Mouse (Mus musculus) neural tube, embryonic 14.5 days (tissue): ENCODE data around the gene Nmnat3. TPM values are rescaled to one million over a fixed set of nuclear protein-coding genes. Genes with fewer than 3 reads are reported as not detected.
A peak's percentile ranks its signal among the peaks of the same experiment; 100 is the strongest.

Source experiments
- ATAC-seq: fragments of 200-750 bp; cut with Nextera tagmentation; 2 replicates; pipeline ENCODE4 v1.8.0; 2017; ENCODE audit warnings: low read depth, mild to moderate bottlenecking, moderate TSS enrichment, moderate library complexity
- H3K27ac ChIP-seq: fragments of 300-500 bp; sonication (generic); 2 replicates; pipeline ENCODE4 v1.5.1; 2014; ENCODE audit warnings: low read depth, mild to moderate bottlenecking, control low read depth, low read length, moderate library complexity, mixed read lengths
- H3K27me3 ChIP-seq: fragments of 300-500 bp; sonication (generic); 2 replicates; pipeline ENCODE4 v1.6.1; 2014; ENCODE audit warnings: low read length; ENCODE audit not compliant: control insufficient read depth, insufficient read depth
- H3K36me3 ChIP-seq: fragments of 300-500 bp; sonication (generic); 2 replicates; pipeline ENCODE4 v1.6.1; 2014; ENCODE audit warnings: low read length, mixed read lengths; ENCODE audit not compliant: control insufficient read depth, insufficient read depth
- H3K4me1 ChIP-seq: fragments of 300-500 bp; sonication (generic); 2 replicates; pipeline ENCODE4 v1.6.1; 2014; ENCODE audit warnings: low read length; ENCODE audit not compliant: control insufficient read depth, insufficient read depth
- H3K4me2 ChIP-seq: fragments of 300-500 bp; sonication (generic); 2 replicates; pipeline ENCODE4 v1.6.1; 2014; ENCODE audit warnings: mild to moderate bottlenecking, low read depth, low read length, control low read depth
- H3K4me3 ChIP-seq: fragments of 300-500 bp; sonication (generic); 2 replicates; pipeline ENCODE4 v1.5.1; 2014; ENCODE audit warnings: low read depth, low read length, control low read depth, mixed read lengths
- H3K9ac ChIP-seq: fragments of 300-500 bp; sonication (generic); replicated peaks from 2 replicates; pipeline ENCODE4 v1.6.1; 2014; ENCODE audit warnings: low read depth, mild to moderate bottlenecking, control low read depth, low read length, mixed read lengths
- H3K9me3 ChIP-seq: fragments of 300-500 bp; sonication (generic); 2 replicates; pipeline ENCODE4 v1.6.1; 2016; ENCODE audit warnings: low read length; ENCODE audit not compliant: control insufficient read depth
- WGBS: fragments of 180-500 bp; shearing (Covaris S2); extraction: QIAGEN DNeasy Blood & Tissue Kit; methylation state at CpG from one replicate; pipeline ENCODE4 v1.1.7; 2014; 5-methylcytosine and 5-hydroxymethylcytosine counted together
- polyA plus RNA-seq: library from polyadenylated mRNA; unstranded; fragments of >200 nt; fragmentation: Nextera tagmentation; extraction: Ambion mirVana; gene quantifications from 2 replicates; pipeline ENCODE4 v1.2.1, GENCODE M21; 2014

The Nmnat3 gene
- polyA plus RNA-seq, 1 experiment from 2014 or later, result 1.6 TPM

GRCm38 (mm10) chr9:98298761-98299160, 11.5 kb downstream of the Nmnat3 start:
- WGBS, result 61% methylated on average over 3 of the region's 3 CpGs
- Histone ChIP-seq H3K36me3 (no peaks in the 10 kb centered on the region), H3K4me3 (no peak overlapping the region), H3K27ac (no peak overlapping the region), H3K4me2 (no peak overlapping the region), H3K4me1 (peaks cover 7% of the 10 kb centered on the region; the same call in 1 of the 2 replicates), H3K27me3 (no peaks in the 10 kb centered on the region), H3K9me3 (no peaks in the 10 kb centered on the region), H3K9ac (no peak overlapping the region)
- no peak for ATAC-seq

- Histone ChIP-seq H3K9me3 (no peaks in the 10 kb centered on the region), H3K27ac (no peak overlapping the region), H3K4me2 (no peak overlapping the region), H3K9ac (no peak overlapping the region), H3K4me3 (no peak overlapping the region), H3K36me3 (no peaks in the 10 kb centered on the region), H3K4me1 (peaks cover 7% of the 10 kb centered on the region; the same call in 1 of the 2 replicates), H3K27me3 (no peaks in the 10 kb centered on the region)
- 86% methylated on average over 7 of the region's 7 CpGs for WGBS
- no peak for ATAC-seq
These were observed 12.0 kb downstream of the Nmnat3 start for GRCm38 (mm10) chr9:98299235-98299634.

DNA sequence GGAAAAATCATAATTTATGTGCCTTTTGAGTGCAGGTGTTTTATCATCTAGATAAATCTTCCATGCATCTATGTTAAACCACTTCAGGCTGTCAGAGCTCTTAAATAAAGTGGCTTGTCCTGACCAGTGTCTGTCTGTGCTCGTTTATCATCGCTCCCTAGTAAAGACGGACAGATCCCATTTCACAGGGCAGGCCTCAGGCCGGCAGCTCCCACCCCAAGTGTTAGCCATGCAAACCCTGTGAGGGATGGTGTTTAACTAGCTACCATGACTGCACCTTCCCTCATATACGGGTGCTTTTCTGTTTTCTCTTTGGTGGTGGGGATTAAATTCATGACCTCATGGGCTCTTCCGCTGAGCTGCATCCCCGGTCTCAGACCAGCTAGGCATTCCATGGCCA, 13.3 kb downstream of the Nmnat3 start:
- Histone ChIP-seq H3K9ac (no peak overlapping the region), H3K27me3 (no peaks in the 10 kb centered on the region), H3K9me3 (no peaks in the 10 kb centered on the region), H3K36me3 (no peaks in the 10 kb centered on the region), H3K27ac (no peak overlapping the region), H3K4me2 (no peak overlapping the region), H3K4me3 (no peak overlapping the region), H3K4me1 (peaks cover 7% of the 10 kb centered on the region; the same call in 1 of the 2 replicates)
- 74% methylated on average over 7 of the region's 7 CpGs for WGBS
- no peak for ATAC-seq

DNA sequence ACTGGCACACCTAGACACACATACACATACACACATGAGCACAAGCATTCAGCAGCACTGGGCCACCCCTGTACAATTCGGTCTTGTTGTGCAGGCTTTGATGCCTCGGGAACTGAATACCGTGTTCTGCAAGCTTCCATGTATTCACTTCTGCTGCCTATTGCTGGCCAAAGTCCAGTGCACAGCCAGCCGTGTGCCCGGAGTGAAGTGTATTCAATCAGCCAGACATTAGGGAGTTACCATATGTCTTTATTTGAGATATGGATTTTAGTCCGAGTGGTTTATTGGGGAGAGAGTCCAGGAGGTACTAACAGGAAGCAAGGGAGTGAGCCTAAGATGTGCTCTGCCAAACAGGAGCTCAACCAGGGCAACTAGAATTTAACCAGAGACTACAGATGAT, 19.8 kb downstream of the Nmnat3 start:
- 72% methylated on average over 6 of the region's 6 CpGs for WGBS
- no peak overlapping the region for H3K4me2 ChIP-seq

DNA sequence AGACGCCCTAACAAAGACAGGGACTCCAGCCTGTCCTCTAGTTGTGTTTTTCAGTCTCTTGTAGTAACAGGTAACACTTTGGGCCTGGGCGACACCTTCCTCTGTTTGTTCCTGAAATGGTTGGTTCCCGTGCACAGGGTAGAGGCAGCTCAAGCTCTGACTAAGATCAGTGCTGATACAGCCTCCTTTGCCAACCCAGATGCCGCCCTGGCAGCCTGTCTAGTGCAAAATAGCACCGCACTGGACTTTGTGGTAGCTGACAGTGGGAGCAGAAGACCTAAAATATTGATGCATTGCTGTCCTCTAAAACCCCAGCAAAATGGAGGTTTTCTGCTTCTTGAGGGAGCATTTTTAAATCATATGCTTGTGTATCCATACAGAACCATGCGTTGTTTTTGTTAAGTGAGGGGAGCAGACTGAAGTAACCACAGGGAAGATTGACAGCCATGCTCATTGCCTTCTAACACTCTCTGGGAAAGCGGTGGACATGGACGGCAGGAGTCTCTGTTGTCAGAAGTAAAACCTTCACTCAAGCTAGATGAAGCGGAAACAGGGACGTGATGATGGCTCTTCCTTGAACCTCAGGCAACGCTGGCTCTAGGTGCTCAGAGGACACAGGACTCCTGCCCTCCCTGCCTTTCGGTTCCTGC, 24.2 kb downstream of the Nmnat3 start:
- Histone ChIP-seq H3K4me1 (no peaks in the 10 kb centered on the region), H3K9ac (no peak overlapping the region), H3K27ac (no peak overlapping the region), H3K27me3 (no peaks in the 10 kb centered on the region), H3K4me2 (no peak overlapping the region), H3K9me3 (no peaks in the 10 kb centered on the region), H3K4me3 (no peak overlapping the region), H3K36me3 (no peaks in the 10 kb centered on the region)
- WGBS, result 82% methylated on average over 12 of the region's 12 CpGs
- ATAC-seq, result no peak

More for the DNA sequence above, 19.8 kb downstream of the Nmnat3 start:
- Histone ChIP-seq H3K9me3 (no peaks in the 10 kb centered on the region), H3K36me3 (no peaks in the 10 kb centered on the region), H3K27me3 (no peaks in the 10 kb centered on the region), H3K4me1 (no peaks in the 10 kb centered on the region), H3K4me3 (no peak overlapping the region), H3K27ac (no peak overlapping the region), H3K9ac (no peak overlapping the region)
- ATAC-seq, result no peak

DNA sequence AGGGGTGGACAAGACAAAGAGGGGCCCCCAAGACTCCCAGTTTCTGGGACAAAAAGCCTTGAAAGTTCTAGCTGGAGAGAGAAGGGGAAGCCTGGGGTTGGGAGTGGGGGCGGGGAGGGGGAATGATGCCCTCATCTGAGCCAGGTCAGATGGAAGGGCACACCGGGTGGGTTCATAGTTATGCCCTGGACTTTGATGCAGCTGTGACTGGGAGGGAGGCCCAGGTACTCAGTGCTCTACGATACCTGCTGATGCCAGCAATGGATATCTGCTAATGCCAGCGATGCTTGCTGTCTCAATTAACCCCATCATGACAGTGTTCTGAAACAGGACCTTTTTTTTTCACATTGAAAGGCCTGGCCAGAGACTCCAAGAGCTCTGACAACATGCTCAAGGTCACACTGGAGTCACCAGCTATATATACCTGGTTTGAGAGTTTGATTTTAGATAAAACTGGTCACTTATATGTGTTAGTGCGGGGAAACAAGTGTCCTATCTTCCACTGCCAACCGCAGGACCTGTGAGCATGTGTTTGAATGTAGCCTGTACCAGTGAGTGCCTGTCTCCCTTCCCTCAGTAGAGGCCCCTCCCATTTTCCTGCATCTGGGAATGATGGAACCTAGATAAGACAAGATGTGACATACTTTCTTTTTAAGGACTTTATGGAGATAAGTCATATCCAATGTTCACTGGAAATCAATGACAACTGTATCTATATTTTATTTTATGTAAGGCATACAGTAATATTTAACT, 25.6 kb downstream of the Nmnat3 start:
- H3K9me3 ChIP-seq, result no peaks in the 10 kb centered on the region
- H3K4me2 ChIP-seq, result no peak overlapping the region
- no peak overlapping the region for H3K27ac ChIP-seq
- no peaks in the 10 kb centered on the region for H3K27me3 ChIP-seq
- no peak overlapping the region for H3K4me3 ChIP-seq
- H3K4me1 ChIP-seq, result peaks cover 2% of the 10 kb centered on the region; the same call in 1 of the 2 replicates
- WGBS, result 80% methylated on average over 6 of the region's 6 CpGs
- no peak overlapping the region for H3K9ac ChIP-seq
- no peaks in the 10 kb centered on the region for H3K36me3 ChIP-seq
- no peak for ATAC-seq

DNA sequence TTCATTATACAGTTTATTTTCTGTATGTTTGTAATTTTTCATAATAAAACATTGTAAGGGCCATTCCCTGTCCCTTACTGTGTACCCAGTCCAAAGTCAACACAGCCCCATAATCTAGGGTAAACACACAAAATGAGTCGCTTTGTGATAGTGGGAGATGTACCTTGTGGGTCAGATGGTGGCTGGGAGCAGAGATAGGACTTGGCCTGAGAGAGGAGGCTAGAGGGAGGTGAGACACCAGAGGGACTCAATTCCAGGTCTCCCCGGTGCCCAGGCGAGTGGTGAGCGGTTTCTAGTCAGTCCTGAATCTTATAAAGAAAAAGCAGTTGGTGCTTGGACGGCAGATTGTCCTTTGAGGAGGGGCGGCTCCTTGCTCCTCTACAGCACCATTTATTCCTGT, 26.4 kb downstream of the Nmnat3 start:
- no peak overlapping the region for H3K4me3 ChIP-seq
- H3K27me3 ChIP-seq, result no peaks in the 10 kb centered on the region
- H3K4me2 ChIP-seq, result no peak overlapping the region
- H3K9me3 ChIP-seq, result no peaks in the 10 kb centered on the region
- no peak overlapping the region for H3K9ac ChIP-seq
- no peak overlapping the region for H3K27ac ChIP-seq
- no peak for ATAC-seq
- H3K36me3 ChIP-seq, result no peaks in the 10 kb centered on the region
- 91% methylated on average over 6 of the region's 6 CpGs for whole genome bisulfite sequencing
- peaks cover 4% of the 10 kb centered on the region; the same call in 1 of the 2 replicates for H3K4me1 ChIP-seq

GRCm38 (mm10) chr9:98314059-98314650, 26.9 kb downstream of the Nmnat3 start:
- H3K36me3 ChIP-seq, result no peaks in the 10 kb centered on the region
- H3K4me2 ChIP-seq, result no peak overlapping the region
- 85% methylated on average over 7 of the region's 7 CpGs for WGBS
- H3K4me3 ChIP-seq, result no peak overlapping the region
- no peak for ATAC-seq
- H3K27ac ChIP-seq, result no peak overlapping the region
- H3K27me3 ChIP-seq, result no peaks in the 10 kb centered on the region
- no peak overlapping the region for H3K9ac ChIP-seq
- H3K9me3 ChIP-seq, result no peaks in the 10 kb centered on the region
- peaks cover 4% of the 10 kb centered on the region; the same call in 1 of the 2 replicates for H3K4me1 ChIP-seq

GRCm38 (mm10) chr9:98317897-98318296, 30.7 kb downstream of the Nmnat3 start:
- Histone ChIP-seq H3K4me1 (peaks cover 4% of the 10 kb centered on the region; the same call in 1 of the 2 replicates), H3K4me3 (no peak overlapping the region), H3K4me2 (no peak overlapping the region), H3K9ac (no peak overlapping the region), H3K9me3 (no peaks in the 10 kb centered on the region), H3K27me3 (no peaks in the 10 kb centered on the region), H3K27ac (0 out of 2 replicates have a peak overlapping the region, but pooled peaks have one; percentile 34), H3K36me3 (no peaks in the 10 kb centered on the region)
- WGBS, result 29% methylated on average over 4 of the region's 4 CpGs
- peak; percentile 29; the same call in 1 of the 2 replicates for ATAC-seq
